Mouse (Mus musculus): Measurements from ENCODE around the gene Thrsp.

Gene Thrsp

GRCm38 (mm10) chr7:97418717-97419116, 1.2 kb upstream of the Thrsp start:
- DNase-seq (ENCODE audit: low spot score in 2 of 2), result no peak

GRCm38 (mm10) chr7:97416473-97416872, 1.1 kb downstream of the Thrsp start:
- DNase-seq (ENCODE audit: low spot score in 2 of 2), result no peak

- DNase-seq (ENCODE audit: low spot score in 2 of 2), result no peak
These were observed 2.4 kb downstream of the Thrsp start for GRCm38 (mm10) chr7:97414915-97415687.

GRCm38 (mm10) chr7:97414426-97414825, 3.1 kb downstream of the Thrsp start:
- DNase-seq (ENCODE audit: low spot score in 2 of 2), result no peak

GRCm38 (mm10) chr7:97413981-97414380, 3.5 kb downstream of the Thrsp start:
- DNase-seq (ENCODE audit: low spot score in 2 of 2), result no peak

GRCm38 (mm10) chr7:97411575-97411974, 6.0 kb downstream of the Thrsp start:
- DNase-seq (ENCODE audit: low spot score in 2 of 2), result no peak

GRCm38 (mm10) chr7:97411106-97411505, 6.4 kb downstream of the Thrsp start:
- DNase-seq (ENCODE audit: low spot score in 2 of 2), result no peak

- no peak for DNase-seq (ENCODE audit: low spot score in 2 of 2)
These were observed 10.4 kb downstream of the Thrsp start for GRCm38 (mm10) chr7:97407145-97407544.

- DNase-seq (ENCODE audit: low spot score in 2 of 2), result peak; percentile 60 to 82
These were observed 17.4 kb downstream of the Thrsp start, which contains the start of gene Ndufc2 for GRCm38 (mm10) chr7:97399960-97400715. TSS of gene Ndufc2 (plus strand) at chr7:97400003.

GRCm38 (mm10) chr7:97398943-97399342, 18.6 kb downstream of the Thrsp start:
- no peak for DNase-seq (ENCODE audit: low spot score in 2 of 2)

GRCm38 (mm10) chr7:97394375-97394774, 23.2 kb downstream of the Thrsp start:
- no peak for DNase-seq (ENCODE audit: low spot score in 2 of 2)

GRCm38 (mm10) chr7:97392079-97392445, 25.5 kb downstream of the Thrsp start:
- no peak for DNase-seq (ENCODE audit: low spot score in 2 of 2)

- DNase-seq (ENCODE audit: low spot score in 2 of 2), result no peak
These were observed 26.0 kb downstream of the Thrsp start for GRCm38 (mm10) chr7:97391293-97392078.

- DNase-seq (ENCODE audit: low spot score in 2 of 2), result no peak
These were observed 29.0 kb downstream of the Thrsp start for GRCm38 (mm10) chr7:97388541-97388940.

GRCm38 (mm10) chr7:97387561-97388147, 29.9 kb downstream of the Thrsp start:
- no peak for DNase-seq (ENCODE audit: low spot score in 2 of 2)

- peak; percentile 72 to 87 for DNase-seq (ENCODE audit: low spot score in 2 of 2)
These were observed 30.6 kb downstream of the Thrsp start for GRCm38 (mm10) chr7:97386806-97387370.

- DNase-seq (ENCODE audit: low spot score in 2 of 2), result no peak
These were observed 31.3 kb downstream of the Thrsp start for GRCm38 (mm10) chr7:97386106-97386805.

GRCm38 (mm10) chr7:97383496-97384132, 33.9 kb downstream of the Thrsp start:
- no peak for DNase-seq (ENCODE audit: low spot score in 2 of 2)

GRCm38 (mm10) chr7:97382661-97383060, 34.9 kb downstream of the Thrsp start:
- DNase-seq (ENCODE audit: low spot score in 2 of 2), result no peak

- DNase-seq (ENCODE audit: low spot score in 2 of 2), result no peak
These were observed 36.9 kb downstream of the Thrsp start for GRCm38 (mm10) chr7:97380500-97381123.
